Mouse (Mus musculus) CH12.LX (cell line): Measurements from ENCODE around the gene Atl3.

Source experiments
- CTCF ChIP-seq, 2 experiments: IDR thresholded peaks in 1 of 2; conservative IDR thresholded peaks in 1 of 2; 2 replicates each; pipeline ENCODE4 v1.5.1; 2011 to 2012; ENCODE audit warnings: low read depth in 2 of 2, low read length in 2 of 2, improper control_type of control experiment in 1 of 2, inconsistent platforms in 1 of 2, mild to moderate bottlenecking in 1 of 2, moderate library complexity in 1 of 2
- MXI1 ChIP-seq: IDR thresholded peaks from 2 replicates; pipeline ENCODE4 v1.6.1; 2011; ENCODE audit warnings: mild to moderate bottlenecking, low read depth, low read length, improper control_type of control experiment
- USF1 ChIP-seq: IDR thresholded peaks from 2 replicates; pipeline ENCODE4 v1.6.1; 2014; ENCODE audit warnings: low read depth, mild to moderate bottlenecking, inconsistent platforms, low read length, improper control_type of control experiment
- ZNF384 ChIP-seq: IDR thresholded peaks from 2 replicates; pipeline ENCODE4 v1.6.1; 2012; ENCODE audit warnings: low read depth, low read length, improper control_type of control experiment, inconsistent platforms

DNA sequence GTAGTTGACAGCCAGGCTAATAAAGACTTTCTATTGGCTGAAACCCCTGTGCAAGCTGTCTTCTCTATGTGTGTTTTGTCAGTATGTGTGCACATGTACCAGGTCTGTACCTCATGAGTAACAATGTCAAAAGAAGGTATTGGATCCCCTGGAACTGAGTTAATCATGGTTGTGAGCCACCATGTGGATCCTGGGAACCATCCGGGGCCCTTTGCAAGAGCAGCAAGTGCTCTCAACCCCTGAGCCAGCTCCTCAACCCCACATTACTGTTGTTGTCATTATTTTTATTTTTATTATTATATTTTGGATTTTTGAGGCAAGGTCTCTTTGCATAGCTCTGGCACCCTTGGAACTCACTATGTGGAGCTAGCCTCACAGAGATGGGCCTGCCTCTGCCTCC, 62.8 kb downstream of the Atl3 start:
- no peak for TF ChIP-seq ZNF384
- TF ChIP-seq CTCF (conservative IDR thresholded peaks at IDR 0.05 in 1 of 2, IDR thresholded peaks at IDR 0.05 in 1 of 2; ENCODE audit: low read depth in 2 of 2, low read length in 2 of 2): no peak
- TF ChIP-seq MXI1: no peak
- TF ChIP-seq USF1: no peak
